Mouse (Mus musculus) heart, adult 9 months (tissue): Measurements from ENCODE around the gene Ighmbp2.

Experiments
- DNase-seq, 2 experiments: peaks; one replicate each; pipeline ENCODE4 v3.0.0; 2022; ENCODE audit warnings: low spot score in 2 of 2

The Ighmbp2 gene

DNA sequence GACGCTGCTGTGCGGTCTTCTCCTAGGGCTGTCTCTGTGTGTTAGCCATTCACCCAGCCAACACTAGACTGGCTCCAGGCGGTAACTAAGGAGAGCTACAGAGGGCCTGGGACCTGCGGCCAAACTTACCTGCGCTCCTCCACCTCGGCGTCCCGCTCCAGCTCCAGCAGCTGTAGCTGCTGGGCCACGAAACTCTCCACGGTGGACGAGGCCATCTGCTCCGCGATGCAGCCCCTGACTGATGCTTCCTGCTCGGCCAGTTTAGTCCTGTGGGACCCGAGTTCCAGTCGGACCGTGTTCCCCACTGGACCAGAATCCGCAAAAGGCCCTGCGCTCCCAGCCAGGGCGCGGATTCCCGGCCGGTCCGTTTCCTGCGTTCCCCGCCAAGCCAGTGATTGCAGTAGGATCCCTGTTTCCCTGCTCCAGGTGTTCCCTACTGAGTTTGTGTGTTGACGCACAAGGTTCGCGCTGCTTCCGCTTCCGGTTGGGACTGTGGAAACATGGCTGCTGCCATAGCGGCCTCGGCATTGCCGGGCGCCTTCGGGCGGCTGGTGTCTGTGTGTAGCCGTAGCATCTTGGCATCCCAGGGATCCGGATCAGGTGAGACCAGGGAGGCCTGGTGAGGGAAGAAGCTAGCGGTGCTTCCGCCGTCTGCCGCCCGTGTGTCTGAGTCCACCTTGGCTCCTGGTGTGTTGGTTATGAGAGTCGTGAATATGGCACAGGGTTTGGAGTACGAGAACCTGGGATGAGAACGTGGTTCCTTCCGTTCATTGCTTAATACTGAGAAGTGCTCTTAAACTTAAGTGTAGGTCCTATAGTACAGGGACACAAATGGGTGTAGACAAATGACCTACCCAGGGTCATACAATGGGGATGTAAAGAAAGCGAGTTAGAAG is at the start of gene Ighmbp2, which contains the start of gene Mrpl21:
Gene Ighmbp2 (minus strand): TSS at position 446 of the 896 bp plus-strand sequence.
Gene Mrpl21 (plus strand): TSS at position 330 of the 896 bp plus-strand sequence.
- peak; percentile 81 to 90 for DNase-seq

DNA sequence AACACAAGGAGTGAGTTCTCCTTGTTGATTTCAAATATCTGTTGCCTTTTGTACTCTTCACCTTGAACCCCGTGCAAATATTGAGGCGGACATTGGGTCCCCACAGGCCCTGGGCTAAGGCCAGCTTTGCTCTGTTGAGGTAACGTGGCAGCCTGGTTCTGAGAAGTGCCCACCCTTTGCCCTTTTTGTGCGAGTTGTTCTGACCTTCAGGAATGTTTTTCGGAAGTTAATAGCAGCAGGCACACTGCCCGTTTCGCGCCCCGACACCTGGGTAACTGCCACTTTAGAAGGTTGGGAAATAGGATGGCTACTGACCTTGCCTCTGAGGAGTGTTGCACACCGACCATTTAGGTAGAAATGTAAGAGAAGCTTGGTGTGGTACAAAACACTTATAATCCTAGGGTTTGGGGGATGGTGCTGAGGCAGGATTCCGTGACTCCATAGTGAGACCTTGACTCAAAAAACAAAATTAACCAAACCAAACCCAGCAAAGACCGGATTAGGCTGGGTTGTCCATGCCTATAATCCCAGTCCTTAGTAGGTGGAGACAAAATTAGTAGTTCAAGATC is 43.7 kb upstream of the Ighmbp2 start:
- peak in 1 of 2 experiments; percentile 30 for DNase-seq

DNA sequence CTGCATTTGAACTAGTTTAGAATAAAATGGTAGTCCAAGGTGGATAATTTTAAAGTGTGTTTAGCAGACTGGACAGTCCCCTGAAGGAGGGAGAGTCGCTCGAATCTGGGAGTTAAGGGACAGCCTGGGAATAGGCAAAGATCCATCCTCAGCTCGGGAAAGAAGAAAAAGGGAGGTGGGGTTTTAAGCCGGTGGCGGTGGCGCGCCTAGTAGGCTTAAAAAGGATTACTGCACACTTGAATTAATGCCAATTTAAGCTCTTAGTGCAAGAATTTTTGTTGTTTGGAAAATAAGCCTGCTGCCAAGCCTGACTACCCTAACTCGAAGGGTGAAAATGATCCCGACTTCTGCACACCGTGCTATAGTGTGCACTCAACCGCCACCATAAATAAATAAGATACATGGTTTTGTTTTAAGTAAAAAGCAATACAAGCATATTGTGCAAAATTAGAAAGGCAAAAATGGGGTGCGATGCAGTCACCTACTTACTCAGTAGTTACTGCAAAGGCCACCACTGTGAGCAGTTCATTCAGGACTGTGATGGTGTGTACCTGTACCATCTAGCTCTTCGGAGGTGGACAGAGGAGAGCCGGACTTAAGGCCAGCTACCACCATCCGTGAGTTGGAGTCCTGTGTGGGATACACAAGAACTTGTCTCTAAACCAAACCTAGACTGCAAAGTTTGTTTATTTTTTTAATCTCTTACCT is 43.1 kb upstream of the Ighmbp2 start:
- peak; percentile 32 to 41 for DNase-seq

DNA sequence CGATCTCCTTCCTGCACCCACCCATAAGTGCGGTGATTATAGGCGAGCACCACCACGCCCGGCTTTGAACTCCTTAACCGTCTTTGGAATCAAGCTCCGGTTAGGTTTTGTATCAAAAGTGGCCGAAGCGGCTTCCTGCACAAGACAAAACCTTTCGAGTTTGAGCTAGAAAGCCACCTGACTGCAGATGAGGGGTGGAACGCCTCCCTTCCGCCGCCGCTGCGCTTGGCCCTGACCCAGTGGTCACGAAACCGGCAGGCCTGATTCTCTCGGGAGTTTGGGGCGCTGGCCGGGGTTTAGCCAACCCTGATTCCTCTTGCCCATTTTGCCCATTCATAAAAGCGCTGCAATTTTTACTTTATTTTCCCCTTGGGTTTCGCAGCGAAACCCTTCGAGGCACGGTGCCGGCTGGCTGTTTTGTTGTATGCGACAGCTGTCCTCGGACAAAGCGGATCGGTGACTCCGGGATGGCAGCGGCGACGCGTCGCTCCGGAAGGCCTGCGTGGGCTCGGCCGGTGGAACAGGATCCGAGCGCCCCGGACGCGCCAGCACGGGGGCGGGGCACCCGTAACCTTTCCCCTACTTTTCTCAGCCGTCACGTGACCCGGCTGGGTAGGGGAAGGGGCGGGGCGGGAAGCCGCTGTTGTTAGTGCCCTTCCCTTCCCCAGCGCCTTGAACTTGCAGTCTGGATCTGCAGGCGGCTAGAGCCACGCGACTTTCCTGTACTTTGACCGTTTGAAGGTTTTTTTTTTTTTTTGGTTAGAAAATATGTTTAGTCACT is 42.3 kb upstream of the Ighmbp2 start:
- peak; percentile 95 for DNase-seq

DNA sequence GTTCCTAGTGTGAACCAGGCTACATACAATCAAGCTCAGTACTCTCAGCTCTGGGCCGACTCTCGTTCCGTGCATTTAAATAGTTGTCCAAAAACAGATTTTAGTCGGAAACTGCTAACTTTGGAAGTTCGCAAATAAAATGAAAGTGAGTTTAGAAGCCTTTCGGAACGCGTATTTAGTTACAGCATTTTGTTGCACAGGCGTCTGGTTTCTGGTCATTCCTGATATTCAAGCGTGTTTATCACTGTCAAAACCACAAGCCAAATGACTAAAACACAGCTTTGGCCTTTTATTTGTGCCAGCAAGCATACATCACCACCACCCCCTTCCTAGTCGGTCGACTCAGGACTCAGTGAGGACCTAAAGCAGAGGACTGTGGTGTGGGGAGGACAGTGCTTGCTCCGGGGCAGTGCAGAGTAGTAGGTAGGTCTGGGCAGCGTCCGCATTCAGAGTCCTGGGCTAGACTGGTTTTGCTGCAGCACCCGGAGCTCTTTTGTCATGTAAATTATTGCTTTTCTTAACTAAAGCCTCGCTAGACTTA is 41.5 kb upstream of the Ighmbp2 start:
- DNase-seq = no peak

DNA sequence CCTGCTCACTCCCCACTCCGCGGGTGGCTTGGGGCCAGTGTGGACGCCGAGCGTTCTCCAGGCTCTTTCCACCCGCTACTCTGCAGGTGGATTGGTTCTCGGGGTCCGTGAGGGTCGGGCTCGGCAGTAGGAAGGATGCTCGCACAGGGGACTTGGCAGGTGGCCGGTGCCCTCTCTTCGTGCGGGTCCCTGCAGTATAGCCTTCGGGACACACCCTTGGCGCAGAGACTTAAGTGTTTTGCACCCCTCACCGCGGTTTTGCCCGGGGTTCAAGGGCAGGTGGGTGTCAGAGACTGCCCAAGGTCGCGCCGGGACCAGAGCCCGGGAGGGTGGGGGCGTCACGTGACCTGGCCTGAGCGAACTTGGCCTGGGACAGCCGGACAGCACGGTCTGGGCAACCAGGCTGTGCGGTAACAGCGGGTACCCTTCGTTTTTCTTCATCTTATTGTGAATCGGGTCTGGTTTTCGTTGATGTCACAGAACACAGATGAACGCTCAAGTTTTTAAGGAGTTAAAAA is 41.0 kb upstream of the Ighmbp2 start:
- peak; percentile 84 to 85 for DNase-seq

DNA sequence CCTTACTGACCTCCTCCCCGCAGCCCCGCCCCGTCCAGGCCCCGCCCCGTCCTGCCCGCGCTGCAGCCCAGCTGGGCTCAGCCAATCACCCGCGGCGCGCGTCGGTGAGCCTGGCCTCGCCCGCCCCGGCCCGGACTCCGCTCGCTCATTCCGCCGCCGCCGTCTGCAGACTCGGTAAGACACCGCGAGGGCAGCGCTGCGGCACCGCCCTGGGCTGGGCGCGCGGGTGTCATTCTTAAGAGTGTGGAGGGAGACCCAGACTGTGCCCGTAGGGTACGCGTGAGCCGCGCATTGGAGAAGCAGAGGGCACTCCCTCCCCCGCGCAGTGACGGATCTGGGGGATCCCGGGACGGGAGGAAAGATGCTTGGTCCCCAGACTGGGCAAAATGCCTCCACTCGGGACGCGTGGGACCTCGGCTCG is 40.4 kb upstream of the Ighmbp2 start:
- peak; percentile 88 to 90 for DNase-seq

DNA sequence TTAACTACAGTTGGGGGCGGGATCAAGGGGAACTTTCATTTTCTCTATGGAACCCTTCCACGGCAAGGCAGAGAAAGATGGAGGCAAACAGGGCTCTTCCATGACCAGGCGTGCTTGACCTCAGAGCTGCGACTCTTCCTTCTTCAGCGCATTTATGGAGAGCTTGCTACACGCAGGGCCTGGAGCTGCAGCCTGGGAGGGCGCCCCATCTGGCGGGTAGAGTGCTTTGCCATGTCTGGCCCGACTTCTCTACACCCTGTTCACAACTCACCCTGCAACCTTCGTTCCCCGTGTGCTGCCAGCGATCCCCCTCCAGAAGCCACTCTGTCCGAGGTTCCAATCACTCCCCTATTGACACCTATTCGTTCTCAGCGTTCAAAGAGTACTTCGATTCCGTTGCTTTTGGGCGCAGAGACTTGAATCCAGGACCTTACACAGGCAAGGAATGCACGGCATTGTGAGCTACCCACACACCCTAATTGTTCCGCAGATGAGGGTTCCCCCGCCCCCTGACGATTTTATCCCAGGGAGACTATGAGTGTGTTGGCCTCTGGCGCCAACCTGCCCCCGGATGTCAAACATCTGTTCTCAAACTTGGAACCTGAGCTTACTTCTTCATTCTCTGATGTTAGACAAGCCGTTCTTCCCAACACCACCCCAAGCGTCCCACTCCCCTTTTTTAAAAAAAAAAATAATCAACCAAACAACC is 39.6 kb upstream of the Ighmbp2 start, which contains the start of gene Cpt1a:
Gene Cpt1a (plus strand): TSS at position 74 of the 709 bp plus-strand sequence.
- DNase-seq = peak; percentile 68 to 69

DNA sequence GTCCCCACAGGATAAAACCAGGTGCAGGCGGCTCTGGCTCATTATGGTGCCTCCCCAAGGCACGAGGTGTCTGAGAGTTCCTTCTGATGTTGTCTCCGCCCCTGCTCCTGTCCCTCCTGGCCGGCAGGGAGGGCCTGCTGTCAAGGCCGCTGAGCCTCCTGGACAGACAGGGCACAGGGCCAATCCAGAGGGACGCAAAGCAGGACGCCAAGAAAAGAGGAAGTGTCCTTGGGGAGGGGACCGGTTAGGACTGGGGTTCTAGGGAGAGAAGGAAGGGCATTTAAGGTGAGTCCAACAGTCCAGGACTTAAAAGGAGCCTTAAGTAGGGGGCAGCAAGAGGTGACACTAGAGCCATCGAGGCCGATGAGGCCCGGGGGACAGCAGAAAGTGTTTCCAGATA is 38.8 kb upstream of the Ighmbp2 start:
- DNase-seq = peak; percentile 80 to 85

DNA sequence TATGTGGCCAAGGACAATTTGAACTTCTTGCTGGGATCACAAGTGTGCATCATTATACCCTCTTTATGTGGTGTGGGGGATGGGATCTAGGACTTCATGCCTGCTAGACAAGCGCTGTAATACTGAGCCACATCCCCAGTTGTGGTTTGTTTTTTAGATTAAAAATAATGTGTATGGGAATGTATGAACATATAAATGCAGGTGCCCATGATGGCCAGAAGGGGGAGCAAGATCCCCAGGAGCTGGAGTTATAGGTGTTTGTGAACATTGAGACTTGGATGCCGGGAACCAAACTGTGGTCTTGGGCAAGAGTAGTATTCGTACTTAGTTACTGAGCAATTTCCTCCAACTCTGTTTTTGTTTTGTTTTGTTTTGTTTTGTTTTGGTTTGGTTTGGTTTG is 38.0 kb upstream of the Ighmbp2 start:
- no peak for DNase-seq

DNA sequence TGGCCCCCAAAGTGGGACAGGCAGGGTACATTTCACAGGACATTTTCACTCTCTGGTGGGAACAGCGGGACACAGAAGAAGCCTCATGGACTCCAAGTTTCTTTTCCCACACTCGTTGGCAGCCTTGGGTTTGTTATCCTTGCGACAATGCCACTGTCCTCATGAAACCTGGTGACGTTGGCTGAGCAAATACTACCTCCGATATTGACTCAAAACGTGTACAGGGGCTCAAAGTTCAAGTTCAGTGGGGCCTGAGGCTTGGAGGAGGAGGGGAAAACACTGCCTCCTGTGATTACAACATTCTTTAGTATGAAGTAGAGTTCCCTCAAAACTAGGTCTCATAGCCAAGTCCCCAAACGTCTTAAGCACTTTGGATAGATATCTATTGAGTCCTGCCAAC is 37.3 kb upstream of the Ighmbp2 start:
- no peak for DNase-seq

DNA sequence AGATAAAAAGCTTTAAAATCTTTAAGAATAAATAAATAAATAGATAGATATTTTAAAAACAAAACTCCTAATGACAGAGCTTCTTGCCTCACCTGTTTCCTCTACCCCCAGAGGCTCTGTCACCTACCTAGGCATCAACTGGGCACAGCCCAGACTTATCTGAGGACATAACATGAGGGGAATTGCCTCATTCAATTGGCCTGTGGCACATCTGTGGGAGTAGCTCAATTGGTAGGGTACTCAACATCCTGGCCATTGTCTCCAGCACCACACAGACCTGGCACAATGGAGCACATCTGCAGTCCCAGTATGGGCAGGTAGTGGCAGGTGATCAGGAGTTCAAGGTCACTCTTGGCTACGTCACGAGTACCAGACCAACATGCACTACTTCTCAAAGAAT is 36.5 kb upstream of the Ighmbp2 start:
- DNase-seq = no peak

DNA sequence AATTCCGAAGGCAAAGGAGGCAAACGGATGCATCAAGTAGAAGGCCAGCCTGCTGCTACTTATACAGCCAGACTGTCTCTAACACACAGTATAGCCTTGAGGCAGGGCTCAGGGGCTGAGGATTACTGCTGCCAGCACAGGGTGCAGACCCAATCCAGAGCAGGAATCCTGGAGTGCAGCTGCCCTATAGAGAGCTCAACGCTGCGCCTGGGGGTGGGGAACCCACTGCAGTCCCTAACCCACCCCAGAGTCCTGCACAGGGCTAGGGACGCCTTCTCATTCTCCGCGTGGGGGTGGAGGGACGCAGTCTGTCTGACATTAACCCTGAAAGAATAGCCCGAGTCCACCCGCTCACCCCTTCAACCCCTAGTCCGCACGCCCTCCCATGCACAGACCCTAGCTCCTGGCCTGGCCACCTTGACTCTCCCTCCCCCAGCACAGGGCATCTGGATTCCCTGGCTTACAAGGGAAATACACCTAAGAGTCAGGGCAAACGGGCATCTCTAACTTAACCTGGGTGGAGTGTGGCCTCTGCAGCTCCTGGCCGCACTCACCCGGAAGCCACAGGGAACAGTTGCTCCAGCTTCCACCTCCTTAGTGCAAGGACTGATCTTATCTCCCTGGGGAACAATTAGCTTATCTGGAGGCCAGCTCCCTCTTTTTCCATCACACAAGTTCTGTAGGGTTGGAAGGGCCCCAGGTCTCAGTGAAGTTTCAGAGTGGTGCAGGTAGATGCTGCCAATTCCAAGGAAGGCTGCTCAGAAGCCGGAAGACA is 24.5 kb upstream of the Ighmbp2 start:
- DNase-seq = no peak

DNA sequence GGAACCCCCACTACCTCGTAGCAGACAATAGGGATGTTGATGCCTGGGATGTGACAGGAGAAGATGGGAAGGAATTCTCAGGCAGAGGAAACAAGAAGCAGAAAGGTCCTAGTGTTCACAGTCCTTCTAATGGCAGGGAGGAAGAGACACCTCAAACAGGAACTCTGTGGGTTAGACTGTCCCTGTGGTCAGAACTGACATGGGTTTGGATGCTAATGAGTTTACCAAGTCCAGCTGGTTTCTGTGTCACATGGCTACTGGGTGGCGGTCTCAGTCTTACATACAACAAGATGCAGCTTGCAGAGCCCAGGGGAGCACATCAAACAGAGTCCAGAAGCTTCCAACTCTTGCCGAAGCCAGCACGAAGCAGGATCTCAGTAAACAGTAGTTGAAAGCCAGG is 21.2 kb upstream of the Ighmbp2 start:
- no peak for DNase-seq

DNA sequence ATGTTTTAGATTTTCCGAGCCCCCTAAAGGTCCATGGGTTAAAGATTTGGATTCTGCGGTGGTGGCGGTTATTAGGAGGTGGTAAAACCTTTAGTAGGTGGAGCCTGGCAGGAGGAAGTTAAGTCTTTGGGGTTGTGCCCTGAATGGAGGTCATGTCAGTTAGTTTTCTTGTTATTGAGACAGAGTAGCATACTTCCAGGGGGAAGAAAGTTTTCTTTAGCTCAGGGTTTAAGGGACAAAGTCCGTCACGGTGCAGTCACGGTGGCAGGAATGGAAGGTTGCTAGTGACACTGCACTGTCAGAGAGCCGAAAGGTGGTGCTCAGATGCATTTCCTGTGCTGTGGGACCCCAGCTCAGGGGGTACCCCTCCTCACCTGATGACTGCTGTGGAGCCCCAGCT is 15.0 kb upstream of the Ighmbp2 start:
- DNase-seq = no peak

DNA sequence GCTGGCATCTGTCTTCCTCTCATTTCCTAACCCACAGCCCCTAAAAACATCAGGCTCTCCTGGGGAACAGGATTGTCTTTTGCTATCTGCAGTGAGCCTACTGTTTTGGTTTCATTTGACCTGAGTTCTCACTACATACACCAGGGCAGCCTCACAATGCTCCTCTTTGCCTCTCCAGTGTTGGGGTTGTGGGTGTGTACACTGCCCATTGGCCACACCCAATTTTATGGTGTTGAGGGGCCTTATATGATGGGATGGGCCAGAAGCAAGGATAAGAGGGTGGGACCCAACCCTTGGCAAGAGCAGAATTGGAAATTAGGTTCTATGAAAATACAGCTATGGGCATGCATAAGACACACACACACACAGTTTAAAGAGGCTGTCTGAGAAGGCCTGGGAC is 14.2 kb upstream of the Ighmbp2 start:
- no peak for DNase-seq

DNA sequence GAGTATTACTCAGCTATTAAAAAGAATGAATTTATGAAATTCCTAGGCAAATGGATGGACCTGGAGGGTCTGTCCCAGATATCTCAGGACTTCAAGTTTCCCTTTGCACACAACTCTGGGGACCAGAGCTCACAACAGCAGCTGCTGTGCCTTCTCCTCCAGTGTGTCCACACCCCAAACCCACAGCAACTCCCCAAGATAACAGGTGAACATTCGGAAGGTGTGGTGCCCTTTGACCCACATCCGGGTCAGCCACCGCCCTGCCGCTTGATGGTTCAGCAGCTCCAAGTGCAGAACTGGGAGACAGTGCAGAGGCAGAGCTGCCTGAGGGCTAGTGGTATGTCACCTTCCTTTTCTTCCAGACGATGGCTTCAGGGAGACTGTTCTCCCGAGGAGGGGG is 12.4 kb upstream of the Ighmbp2 start:
- no peak for DNase-seq

DNA sequence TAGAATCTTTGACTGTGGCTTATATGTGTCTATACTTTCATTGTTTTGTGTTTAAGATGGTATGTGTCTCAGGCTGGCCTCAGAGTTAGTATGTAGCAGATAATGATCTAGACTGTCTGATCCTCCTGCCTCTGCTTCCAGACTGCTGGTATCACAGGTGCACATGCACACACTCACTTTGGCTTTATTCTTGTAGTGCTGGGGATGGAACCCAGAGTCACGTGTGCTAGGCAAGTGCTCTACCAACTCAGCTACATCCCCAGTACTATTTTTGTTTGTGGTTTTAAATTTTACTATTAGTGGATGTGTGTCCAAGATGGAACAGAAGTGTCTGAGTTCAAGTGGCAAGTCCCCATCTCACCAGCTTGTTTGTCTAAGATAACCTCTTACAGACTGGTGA is 10.2 kb upstream of the Ighmbp2 start:
- DNase-seq = no peak

DNA sequence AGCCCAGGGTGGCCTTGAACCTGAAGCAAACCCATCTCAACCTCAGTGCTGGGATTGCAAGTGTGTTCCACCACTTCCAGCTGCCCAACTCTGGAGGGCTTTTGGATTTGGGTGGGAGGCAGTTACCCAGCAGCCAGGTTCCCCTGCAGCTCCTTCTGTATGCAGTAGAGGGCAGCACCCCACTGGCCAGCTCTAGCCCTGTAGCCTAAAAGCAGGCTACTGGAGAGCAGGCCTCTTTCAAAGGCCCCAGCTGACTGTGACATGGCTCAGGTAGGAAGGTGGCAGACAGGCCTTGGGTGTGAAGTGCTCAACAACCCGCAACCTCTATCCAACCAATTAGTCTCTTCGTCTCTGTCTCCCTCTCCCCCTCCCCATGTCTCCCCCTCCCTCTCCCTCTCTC is 9.2 kb upstream of the Ighmbp2 start:
- peak; percentile 31 to 49 for DNase-seq

DNA sequence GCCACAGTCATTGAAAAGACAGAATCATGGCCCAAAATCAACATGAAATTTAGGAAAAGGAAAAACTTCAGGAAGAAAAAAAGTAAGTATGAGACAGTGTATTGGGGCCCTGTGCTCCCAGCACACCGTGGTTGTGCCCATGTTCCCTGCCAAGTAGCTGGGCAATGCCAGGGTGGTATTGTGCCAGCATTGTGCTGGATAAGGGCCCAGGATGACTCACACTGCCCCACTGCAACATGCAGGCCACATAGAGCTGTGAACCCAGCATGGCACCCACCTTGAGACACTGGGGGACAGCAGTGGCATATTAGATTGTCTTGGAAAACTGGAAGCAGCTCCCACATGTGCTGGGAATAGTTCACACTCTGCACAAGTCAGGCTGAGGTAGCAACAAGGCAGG is 6.2 kb upstream of the Ighmbp2 start:
- DNase-seq = no peak
